In genomic region chr3:153867149-153868136, GRCm38 (mm10) we compare ENCODE assay signal across 13 mouse cellular contexts. TPM values are rescaled to one million over a fixed set of nuclear protein-coding genes. Genes with fewer than 3 reads are reported as not detected.
A peak's percentile ranks its signal among the peaks of the same experiment; 100 is the strongest.
DNase-seq lines count a peak whose midpoint lies in the region; ATAC-seq and TF ChIP-seq lines count a peak whose summit lies in the region.
"Had no signal": no experiment of that assay in that cellular context is flagged by ENCODE, and none has a peak within 500 bp of the region (broad histone marks: within the 10 kb centered on the region; RNA-seq: fewer than 3 reads in every experiment).

No protein-coding gene starts in this region.

- DNase-seq in heart, adult 2 months, result no peak
- DNase-seq in midbrain, embryonic 14.5 days, result peak; percentile 69
- peak; percentile 58 for DNase-seq in brain, embryonic 14.5 days (ENCODE audit: low read depth)
- peak; percentile 11 for DNase-seq in retina, embryonic 14.5 days (ENCODE audit: low spot score)
- no peak for DNase-seq in right cerebral cortex, postnatal 36 days (ENCODE audit: low spot score in 2 of 2)
- DNase-seq: heart, adult 11 months; heart, postnatal 4 days had no signal

- H3K27me3 ChIP-seq in heart, adult 2 months (ENCODE audit: control insufficient read depth, insufficient read depth, low read length), result no peaks in the 10 kb centered on the region
- H3K27me3 ChIP-seq in heart, embryonic 12.5 days (replicated peaks), result no peaks in the 10 kb centered on the region
- H3K27me3 ChIP-seq in midbrain, embryonic 14.5 days (ENCODE audit: control insufficient read depth, insufficient read depth, low read length), result no peaks in the 10 kb centered on the region
- no peaks in the 10 kb centered on the region for H3K27me3 ChIP-seq in midbrain, embryonic 13.5 days
- H3K27me3 ChIP-seq: forebrain, embryonic 12.5 days; kidney, embryonic 15.5 days; limb, embryonic 12.5 days had no signal

- 70% methylated on average over 14 of the region's 14 CpGs for WGBS in heart, adult 2 months
- 73% methylated on average over 14 of the region's 14 CpGs for WGBS in heart, embryonic 12.5 days
- WGBS in midbrain, embryonic 14.5 days, result 73% methylated on average over 14 of the region's 14 CpGs
- 78% methylated on average over 14 of the region's 14 CpGs for WGBS in midbrain, embryonic 13.5 days

- 0 out of 2 replicates have a peak, but pooled peaks have one; percentile 5 for TF ChIP-seq CTCF in heart, adult 2 months (IDR thresholded peaks at IDR 0.05)
- peak; percentile 33; the same call in 1 of the 2 replicates for TF ChIP-seq CTCF in brain, embryonic 14.5 days (IDR thresholded peaks at IDR 0.05; ENCODE audit: borderline replicate concordance, extremely low read depth, insufficient read depth, insufficient read length)

- intact Hi-C loops in heart, adult 2 months (cut with DNase I), result no loop called here

- no peak overlapping the region for H3K4me2 ChIP-seq in heart, embryonic 12.5 days
- no peak overlapping the region for H3K4me2 ChIP-seq in midbrain, embryonic 14.5 days (ENCODE audit: low read length)
- no peak overlapping the region for H3K4me2 ChIP-seq in midbrain, embryonic 13.5 days (replicated peaks)
- H3K4me2 ChIP-seq: forebrain, embryonic 12.5 days; kidney, embryonic 15.5 days; limb, embryonic 12.5 days had no signal

- H3K4me1 ChIP-seq in heart, adult 2 months (ENCODE audit: control insufficient read depth, insufficient read depth, low read length), result no peaks in the 10 kb centered on the region
- H3K4me1 ChIP-seq in heart, embryonic 12.5 days (replicated peaks), result no peaks in the 10 kb centered on the region
- no peaks in the 10 kb centered on the region for H3K4me1 ChIP-seq in midbrain, embryonic 14.5 days (ENCODE audit: control insufficient read depth, insufficient read depth, low read length)
- no peaks in the 10 kb centered on the region for H3K4me1 ChIP-seq in midbrain, embryonic 13.5 days (replicated peaks)
- H3K4me1 ChIP-seq: forebrain, embryonic 12.5 days; kidney, embryonic 15.5 days; limb, embryonic 12.5 days had no signal

- H3K79me2 ChIP-seq in heart, adult 2 months (replicated peaks; ENCODE audit: control insufficient read depth, insufficient read depth, low read length), result no peaks in the 10 kb centered on the region

- H3K9ac ChIP-seq in heart, adult 2 months (ENCODE audit: low read depth, low read length), result no peak overlapping the region
- H3K9ac ChIP-seq in heart, embryonic 12.5 days, result no peak overlapping the region
- no peak overlapping the region for H3K9ac ChIP-seq in midbrain, embryonic 14.5 days (replicated peaks; ENCODE audit: low read length)
- H3K9ac ChIP-seq in midbrain, embryonic 13.5 days (replicated peaks), result no peak overlapping the region
- H3K9ac ChIP-seq: forebrain, embryonic 12.5 days; kidney, embryonic 15.5 days; limb, embryonic 12.5 days had no signal

- no peak overlapping the region for H3K27ac ChIP-seq in heart, adult 2 months
- no peak overlapping the region for H3K27ac ChIP-seq in heart, embryonic 12.5 days (ENCODE audit: poor library complexity, severe bottlenecking)
- no peak overlapping the region for H3K27ac ChIP-seq in midbrain, embryonic 14.5 days (replicated peaks; ENCODE audit: low read depth, low read length)
- H3K27ac ChIP-seq in midbrain, embryonic 13.5 days, result no peak overlapping the region
- H3K27ac ChIP-seq: forebrain, embryonic 12.5 days; kidney, embryonic 15.5 days; limb, embryonic 12.5 days had no signal

- no peak for TF ChIP-seq EP300 in heart, adult 2 months (IDR thresholded peaks at IDR 0.05; ENCODE audit: insufficient read depth, low read depth, low read length)

- H3K4me3 ChIP-seq in heart, adult 2 months, result no peak overlapping the region
- H3K4me3 ChIP-seq in heart, embryonic 12.5 days, result no peak overlapping the region
- no peak overlapping the region for H3K4me3 ChIP-seq in midbrain, embryonic 14.5 days (replicated peaks; ENCODE audit: low read depth, low read length)
- H3K4me3 ChIP-seq in midbrain, embryonic 13.5 days (replicated peaks), result no peak overlapping the region
- H3K4me3 ChIP-seq: forebrain, embryonic 12.5 days; kidney, embryonic 15.5 days; limb, embryonic 12.5 days had no signal

- no peaks in the 10 kb centered on the region for H3K36me3 ChIP-seq in heart, adult 2 months (ENCODE audit: control insufficient read depth, insufficient read depth, low read length)
- H3K36me3 ChIP-seq in heart, embryonic 12.5 days, result no peaks in the 10 kb centered on the region
- no peaks in the 10 kb centered on the region for H3K36me3 ChIP-seq in midbrain, embryonic 14.5 days (ENCODE audit: control insufficient read depth, insufficient read depth, low read length)
- no peaks in the 10 kb centered on the region for H3K36me3 ChIP-seq in midbrain, embryonic 13.5 days
- H3K36me3 ChIP-seq: forebrain, embryonic 12.5 days; kidney, embryonic 15.5 days; limb, embryonic 12.5 days had no signal

- no peaks in the 10 kb centered on the region for H3K9me3 ChIP-seq in heart, embryonic 12.5 days (replicated peaks)
- H3K9me3 ChIP-seq in midbrain, embryonic 14.5 days (ENCODE audit: control insufficient read depth, low read length), result no peaks in the 10 kb centered on the region
- no peaks in the 10 kb centered on the region for H3K9me3 ChIP-seq in midbrain, embryonic 13.5 days
- H3K9me3 ChIP-seq: forebrain, embryonic 12.5 days; kidney, embryonic 15.5 days; limb, embryonic 12.5 days had no signal

- ATAC-seq in heart, embryonic 12.5 days (ENCODE audit: insufficient number of reproducible peaks, low FRiP score), result no peak
- ATAC-seq in midbrain, embryonic 14.5 days (ENCODE audit: low FRiP score, low TSS enrichment), result no peak
- ATAC-seq in midbrain, embryonic 13.5 days, result no peak

- TF ChIP-seq POLR2A in heart, adult 2 months (IDR thresholded peaks at IDR 0.05; ENCODE audit: insufficient read depth, low read depth, low read length), result no peak
- TF ChIP-seq POLR2A in brain, embryonic 14.5 days (IDR thresholded peaks at IDR 0.05; ENCODE audit: borderline replicate concordance, extremely low read depth, insufficient read depth, insufficient read length, poor library complexity, severe bottlenecking), result no peak

RNA-seq across cellular contexts. Expression of gene Asb17, which starts 23.4 kb away (rescaled TPM):
- total RNA-seq in heart, adult 2 months (2021), result not detected
- polyA plus RNA-seq in heart, adult 2 months (2012; rRNA removed), result not detected in 2 replicates
- 0.32 and 0.70 TPM in 2 replicates for polyA plus RNA-seq in heart, embryonic 12.5 days (2016; fragmentation: Nextera tagmentation; extraction: Ambion mirVana)
- polyA plus RNA-seq in midbrain, embryonic 14.5 days (2014; fragmentation: Nextera tagmentation; extraction: Ambion mirVana), result not detected in 2 replicates
- polyA plus RNA-seq in midbrain, embryonic 13.5 days (2015; fragmentation: Nextera tagmentation; extraction: Ambion mirVana), result 0.08 TPM in 1 of 2 replicates, not detected in the other
- 0.08 TPM in 1 of 2 replicates, not detected in the other for polyA plus RNA-seq in brain, embryonic 14.5 days (2012; rRNA removed)
- total RNA-seq: heart, postnatal 4 days; layer of hippocampus, postnatal 10 days had no signal
- polyA plus RNA-seq: forebrain, embryonic 12.5 days had no signal

RNA-seq across cellular contexts. Expression of gene Msh4, which starts 38.5 kb away (rescaled TPM):
- under 1 TPM in 1 of 2 experiments, not detected in 1; 0.07 TPM for total RNA-seq in heart, adult 2 months (2021)
- 0.06 TPM in 1 of 2 replicates, not detected in the other for polyA plus RNA-seq in heart, adult 2 months (2012; rRNA removed)
- polyA plus RNA-seq in heart, embryonic 12.5 days (2016; fragmentation: Nextera tagmentation; extraction: Ambion mirVana), result 0.05 TPM in 1 of 2 replicates, not detected in the other
- 0.16 and 0.23 TPM in 2 replicates for polyA plus RNA-seq in midbrain, embryonic 14.5 days (2014; fragmentation: Nextera tagmentation; extraction: Ambion mirVana)
- polyA plus RNA-seq in midbrain, embryonic 13.5 days (2015; fragmentation: Nextera tagmentation; extraction: Ambion mirVana), result 0.13 and 0.14 TPM in 2 replicates
- 0.11 and 0.22 TPM in 2 replicates for polyA plus RNA-seq in brain, embryonic 14.5 days (2012; rRNA removed)

RNA-seq across cellular contexts. Expression of gene Rabggtb, which starts 45.4 kb away (rescaled TPM):
- 10 to 100 TPM; 81.8 to 98.2 TPM for total RNA-seq in heart, adult 2 months (2021)
- polyA plus RNA-seq in heart, adult 2 months (2012; rRNA removed), result 48.0 and 89.5 TPM in 2 replicates
- polyA plus RNA-seq in heart, embryonic 12.5 days (2016; fragmentation: Nextera tagmentation; extraction: Ambion mirVana), result 51.5 and 52.6 TPM in 2 replicates
- polyA plus RNA-seq in midbrain, embryonic 14.5 days (2014; fragmentation: Nextera tagmentation; extraction: Ambion mirVana), result 52.3 and 54.1 TPM in 2 replicates
- 42.4 and 47.2 TPM in 2 replicates for polyA plus RNA-seq in midbrain, embryonic 13.5 days (2015; fragmentation: Nextera tagmentation; extraction: Ambion mirVana)
- polyA plus RNA-seq in brain, embryonic 14.5 days (2012; rRNA removed), result 65.9 and 84.1 TPM in 2 replicates

Comparison
In these comparisons a context has a peak if more than half of its experiments do, and no peak if none do; other contexts are left out.
1. DNase-seq: peak in midbrain, embryonic 14.5 days (single experiment), brain, embryonic 14.5 days (single experiment) and retina, embryonic 14.5 days (single experiment); none in heart, adult 2 months (0 of 2) and right cerebral cortex, postnatal 36 days (0 of 2).